Mouse (Mus musculus): ENCODE results near the gene Wnt7a. TPM values are rescaled to one million over a fixed set of nuclear protein-coding genes. Genes with fewer than 3 reads are reported as not detected.
A peak's percentile ranks its signal among the peaks of the same experiment; 100 is the strongest.

Gene Wnt7a
- polyA plus RNA-seq, 1 experiment from 2014 or later = 10.4 TPM

DNA sequence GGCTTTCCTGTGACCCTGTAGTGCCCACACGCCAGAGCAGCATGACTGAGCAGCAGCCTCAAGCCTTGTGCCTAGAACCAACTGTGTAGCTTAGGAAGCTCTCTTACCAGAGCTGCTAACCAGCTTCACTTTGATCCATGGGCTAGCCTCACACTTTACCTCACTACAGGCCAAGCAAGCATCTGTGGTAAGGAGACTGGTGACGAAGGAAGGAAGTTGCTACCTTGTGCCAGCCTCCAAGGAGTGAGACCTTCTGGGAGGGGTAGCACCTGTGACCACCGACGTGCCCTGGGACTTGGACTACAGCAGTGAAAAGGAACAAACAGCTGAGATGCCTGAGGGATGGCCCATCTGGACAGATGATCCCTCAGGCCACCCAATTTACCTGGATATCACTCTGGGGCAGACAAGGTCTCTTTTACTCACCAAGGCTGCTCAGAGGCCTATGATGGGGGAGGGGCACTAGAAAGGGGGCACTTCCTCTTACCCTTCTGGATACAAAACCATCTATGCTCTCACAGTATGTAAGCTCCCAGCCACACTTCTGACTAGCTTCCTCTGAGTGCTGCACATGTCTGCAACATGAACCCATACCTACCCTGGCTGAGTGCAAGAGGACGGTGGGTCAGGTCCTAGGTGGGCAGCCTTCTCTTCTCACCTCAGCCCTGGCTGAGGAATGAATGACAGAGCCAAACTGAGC is 18.5 kb downstream of the Wnt7a start:
- in situ Hi-C loops (cut with MboI; ENCODE audit: low pct_unique_long_range_greater_than_20kb) = no loop called here
- CTCF ChIA-PET = interaction anchor here (0.8 to 1.3 kb wide), 2 partner anchors 106 to 108 kb away, joined by 3 to 4 read pairs; no protein-coding TSS in a partner anchor
- POLR2A ChIA-PET = interaction anchor here (0.6 to 0.9 kb wide), 2 partner anchors 10 to 468 kb away, joined by 4 to 5 read pairs; no protein-coding TSS in a partner anchor
- no peak for TF ChIP-seq CTCF (IDR thresholded peaks at IDR 0.05)
- no peaks in the 10 kb centered on the region for H3K27me3 ChIP-seq
- DNase-seq (ENCODE audit: low read depth, low spot score) (no peak), ATAC-seq (no peak)

DNA sequence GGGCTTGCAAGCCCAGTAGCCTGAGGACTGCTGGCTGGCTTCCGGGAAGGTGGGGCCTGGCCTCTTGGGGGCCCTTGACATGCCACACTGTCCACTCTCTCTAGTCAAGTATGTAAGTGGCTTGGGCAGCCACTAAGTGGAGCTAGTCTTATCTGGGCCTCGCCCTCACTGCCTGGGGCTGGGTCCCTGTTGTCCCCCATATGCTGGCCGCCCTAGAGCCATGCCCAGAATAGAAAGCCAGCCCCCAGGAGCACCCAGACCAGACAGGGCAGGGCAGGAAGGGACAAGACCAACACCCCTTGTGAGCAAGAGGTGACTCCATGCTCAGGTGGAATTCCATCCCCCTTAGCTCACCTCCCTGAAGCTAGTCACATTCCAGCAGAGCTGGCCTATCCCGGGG is 22.0 kb downstream of the Wnt7a start:
- in situ Hi-C loops (cut with MboI; ENCODE audit: low pct_unique_long_range_greater_than_20kb) = no loop called here
- DNase-seq (ENCODE audit: low read depth, low spot score) (no peak), ATAC-seq (no peak)
- no peak for TF ChIP-seq CTCF (IDR thresholded peaks at IDR 0.05)
- H3K27me3 ChIP-seq = no peaks in the 10 kb centered on the region
- ChIA-PET POLR2A (no interaction called here), CTCF (interaction anchor here (1.5 to 1.7 kb wide), 2 partner anchors 12 to 20 kb away, joined by 4 read pairs; no protein-coding TSS in a partner anchor)

DNA sequence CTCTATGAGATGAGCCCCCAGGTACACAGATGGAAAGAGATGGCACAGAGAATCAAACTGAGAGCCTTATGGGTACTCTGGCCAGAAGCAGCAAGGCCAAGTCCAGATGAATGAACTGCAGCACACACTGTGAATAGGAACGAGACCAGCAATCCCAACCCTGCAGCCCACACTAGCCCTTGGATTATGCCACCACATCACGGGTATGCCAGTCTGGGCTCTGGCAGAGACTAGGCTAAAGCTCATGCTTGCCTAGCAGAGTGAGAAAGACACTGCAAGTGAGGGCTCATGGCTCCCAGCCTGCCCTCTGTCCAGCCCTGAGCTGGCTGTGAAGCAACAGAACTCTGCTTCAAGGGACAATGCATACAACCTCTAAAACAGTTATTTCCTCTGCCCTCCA is 26.7 kb downstream of the Wnt7a start:
- ATAC-seq (no peak), DNase-seq (ENCODE audit: low read depth, low spot score) (no peak)
- POLR2A ChIA-PET = interaction anchor here (1.3 kb wide), 1 partner anchor 12 kb away, joined by 3 read pairs; no protein-coding TSS in a partner anchor
- no peak for TF ChIP-seq CTCF (IDR thresholded peaks at IDR 0.05)
- CTCF ChIA-PET = interaction anchor here (2.2 kb wide), 1 partner anchor 99 kb away, joined by 9 read pairs; no protein-coding TSS in a partner anchor
- H3K27me3 ChIP-seq = no peaks in the 10 kb centered on the region
- in situ Hi-C loops (cut with MboI; ENCODE audit: low pct_unique_long_range_greater_than_20kb) = no loop called here

DNA sequence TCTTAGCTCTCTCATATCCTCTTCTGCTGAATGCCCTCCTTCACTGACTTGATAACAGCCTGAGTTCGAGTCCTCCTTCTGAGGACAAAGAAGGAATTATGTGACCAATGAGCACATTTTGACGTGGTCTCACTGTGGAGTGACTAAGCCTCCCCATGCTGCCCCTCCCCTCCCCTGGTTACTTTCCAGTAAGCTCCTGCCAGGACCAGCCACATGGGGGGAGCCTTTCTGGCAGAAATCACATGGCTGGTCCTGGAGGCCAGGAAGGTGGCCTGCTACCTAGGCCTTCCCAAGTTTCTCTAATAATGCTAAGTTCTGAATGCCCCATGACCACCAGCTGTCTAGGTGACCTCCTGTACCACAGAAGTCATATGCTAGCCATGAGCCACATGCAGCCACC is 27.3 kb downstream of the Wnt7a start:
- ATAC-seq = no peak
- no peaks in the 10 kb centered on the region for H3K27me3 ChIP-seq
- in situ Hi-C loops (cut with MboI; ENCODE audit: low pct_unique_long_range_greater_than_20kb) = no loop called here
- ChIA-PET CTCF (interaction anchor here (2.2 kb wide), 1 partner anchor 98 kb away, joined by 9 read pairs; no protein-coding TSS in a partner anchor), POLR2A (interaction anchor here (1.3 kb wide), 1 partner anchor 11 kb away, joined by 3 read pairs; no protein-coding TSS in a partner anchor)
- TF ChIP-seq CTCF (IDR thresholded peaks at IDR 0.05) = no peak
- no peak for DNase-seq (ENCODE audit: low read depth, low spot score)

DNA sequence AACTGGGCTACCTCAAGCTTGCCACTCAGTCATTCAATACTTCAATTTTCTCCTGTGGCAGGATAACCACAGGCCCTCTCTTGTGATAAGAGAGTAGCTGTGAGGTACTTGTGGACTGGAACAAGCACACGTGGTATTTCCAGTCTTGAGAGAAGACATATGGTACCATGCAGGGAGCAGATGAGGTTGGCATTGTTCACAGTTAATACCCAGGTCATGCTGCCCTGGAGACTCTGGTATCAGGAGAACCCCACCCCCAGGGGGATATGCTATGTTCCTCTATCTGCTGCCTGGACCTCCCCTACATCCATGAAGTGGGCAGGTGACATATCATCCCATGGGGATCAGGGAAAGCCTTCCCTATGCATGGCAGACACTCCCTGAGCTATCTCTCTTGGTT is 27.9 kb downstream of the Wnt7a start:
- in situ Hi-C loops (cut with MboI; ENCODE audit: low pct_unique_long_range_greater_than_20kb) = no loop called here
- no peak for TF ChIP-seq CTCF (IDR thresholded peaks at IDR 0.05)
- H3K27me3 ChIP-seq = no peaks in the 10 kb centered on the region
- DNase-seq (ENCODE audit: low read depth, low spot score) (no peak), ATAC-seq (no peak)
- POLR2A ChIA-PET = interaction anchor here (0.8 to 1.4 kb wide), 3 partner anchors 9 to 36 kb away, joined by 3 to 4 read pairs (median 4); no protein-coding TSS in a partner anchor
- CTCF ChIA-PET = interaction anchor here (2.2 kb wide), 1 partner anchor 98 kb away, joined by 9 read pairs; no protein-coding TSS in a partner anchor

DNA sequence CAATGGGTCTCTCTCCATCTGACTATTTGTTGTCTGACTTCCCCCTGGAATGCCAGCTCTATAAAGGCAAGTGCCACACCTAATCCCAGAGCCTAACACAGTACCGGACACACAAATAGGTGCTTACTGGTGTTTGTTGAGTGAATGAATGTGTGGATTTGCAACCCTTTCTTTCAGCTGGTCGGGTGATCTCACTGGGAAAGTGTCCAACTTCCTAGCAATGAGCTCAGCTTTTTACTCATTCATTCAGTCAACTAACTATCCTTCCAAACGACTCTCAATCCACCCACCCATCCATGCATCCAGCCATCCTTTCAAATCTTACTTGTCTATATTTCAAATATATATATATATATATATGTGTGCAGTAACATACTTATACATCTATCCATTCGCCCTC is 31.3 kb downstream of the Wnt7a start:
- CTCF ChIA-PET = interaction anchor here (0.6 to 1.2 kb wide), 2 partner anchors 16 to 22 kb away, joined by 3 read pairs; no protein-coding TSS in a partner anchor
- peak; percentile 7 for ATAC-seq
- in situ Hi-C loops (cut with MboI; ENCODE audit: low pct_unique_long_range_greater_than_20kb) = no loop called here
- DNase-seq (ENCODE audit: low read depth, low spot score) = no peak
- POLR2A ChIA-PET = interaction anchor here (1.9 kb wide), 1 partner anchor 31 kb away, joined by 6 read pairs; the partner anchor contains the start of gene Wnt7a
- TF ChIP-seq CTCF (IDR thresholded peaks at IDR 0.05) = no peak
- H3K27me3 ChIP-seq = no peaks in the 10 kb centered on the region

DNA sequence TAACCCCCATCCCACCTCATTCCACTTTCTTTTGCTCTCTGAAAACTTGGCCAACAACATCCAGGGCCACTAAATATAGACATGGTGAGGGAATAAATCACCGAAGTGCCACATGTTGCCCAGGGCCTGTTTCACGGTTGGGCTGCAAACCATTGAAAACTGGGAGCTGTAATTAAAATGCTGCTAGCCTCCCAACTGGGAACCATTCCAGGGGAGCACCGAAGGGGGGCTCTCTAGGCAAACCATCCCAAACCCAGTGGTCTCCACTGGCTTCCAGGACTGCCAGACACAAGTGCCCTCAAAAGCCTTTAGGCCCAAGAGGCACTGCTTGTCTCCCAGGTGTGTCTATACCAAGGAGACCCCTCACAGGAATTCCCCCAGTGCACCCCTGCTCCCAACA is 31.9 kb downstream of the Wnt7a start:
- ChIA-PET POLR2A (interaction anchor here (1.9 kb wide), 1 partner anchor 31 kb away, joined by 6 read pairs; the partner anchor contains the start of gene Wnt7a), CTCF (interaction anchor here (0.6 to 1.2 kb wide), 3 partner anchors 8 to 22 kb away, joined by 3 read pairs; no protein-coding TSS in a partner anchor)
- ATAC-seq (peak; percentile 44), DNase-seq (ENCODE audit: low read depth, low spot score) (peak; percentile 90)
- H3K27me3 ChIP-seq = no peaks in the 10 kb centered on the region
- in situ Hi-C loops (cut with MboI; ENCODE audit: low pct_unique_long_range_greater_than_20kb) = no loop called here
- TF ChIP-seq CTCF (IDR thresholded peaks at IDR 0.05) = no peak

DNA sequence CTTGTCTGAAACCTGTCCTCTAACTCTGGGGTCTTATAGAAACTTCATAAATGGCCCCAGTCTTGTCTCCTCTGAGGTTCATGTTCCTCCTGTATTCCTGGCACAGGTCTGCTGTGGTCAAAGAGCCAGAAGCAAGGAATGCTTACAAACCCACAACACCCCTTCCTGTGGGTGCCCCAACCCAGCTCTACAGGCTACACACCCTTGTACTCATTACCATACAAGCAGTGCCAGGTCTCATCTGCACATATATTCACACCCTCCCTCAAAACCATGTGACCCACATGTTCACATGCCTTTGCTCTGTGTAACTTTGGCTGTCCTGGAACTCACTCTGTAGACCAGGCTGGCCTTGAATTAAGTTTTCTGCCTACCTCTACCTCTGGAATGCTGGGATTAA is 38.2 kb downstream of the Wnt7a start:
- ChIA-PET POLR2A (interaction anchor here (0.9 kb wide), 1 partner anchor 11 kb away, joined by 3 read pairs; no protein-coding TSS in a partner anchor), CTCF (interaction anchor here (1.1 to 1.2 kb wide), 2 partner anchors 13 to 87 kb away, joined by 3 read pairs; no protein-coding TSS in a partner anchor)
- in situ Hi-C loops (cut with MboI; ENCODE audit: low pct_unique_long_range_greater_than_20kb) = no loop called here
- TF ChIP-seq CTCF (IDR thresholded peaks at IDR 0.05) = no peak
- DNase-seq (ENCODE audit: low read depth, low spot score) (no peak), ATAC-seq (peak; percentile 61)
- H3K27me3 ChIP-seq = no peaks in the 10 kb centered on the region

DNA sequence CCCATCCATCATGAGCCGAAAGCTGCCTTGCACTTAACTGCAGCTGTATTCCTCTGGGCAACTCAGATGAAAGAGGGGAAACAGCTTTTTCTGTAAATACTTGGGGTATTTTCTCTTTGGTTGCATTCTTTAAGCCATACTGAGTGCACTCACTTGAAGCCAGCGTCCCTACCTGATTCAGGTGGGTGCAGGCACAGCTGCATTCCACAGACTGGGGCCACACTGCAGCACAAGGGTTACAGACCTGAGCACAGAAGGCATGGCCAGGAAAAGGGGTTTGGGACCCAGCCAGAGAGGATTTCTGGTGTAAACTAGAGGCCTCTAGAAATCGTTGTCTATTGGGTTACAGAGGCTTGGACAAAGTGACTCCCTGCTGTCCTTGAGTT is 38.6 kb downstream of the Wnt7a start:
- peak; percentile 11 for ATAC-seq
- H3K27me3 ChIP-seq = no peaks in the 10 kb centered on the region
- in situ Hi-C loops (cut with MboI; ENCODE audit: low pct_unique_long_range_greater_than_20kb) = no loop called here
- POLR2A ChIA-PET = interaction anchor here (0.6 to 0.9 kb wide), 2 partner anchors 11 to 25 kb away, joined by 3 read pairs; no protein-coding TSS in a partner anchor
- no peak for TF ChIP-seq CTCF (IDR thresholded peaks at IDR 0.05)
- no peak for DNase-seq (ENCODE audit: low read depth, low spot score)
- CTCF ChIA-PET = interaction anchor here (1.1 to 1.2 kb wide), 2 partner anchors 13 to 86 kb away, joined by 3 read pairs; no protein-coding TSS in a partner anchor

DNA sequence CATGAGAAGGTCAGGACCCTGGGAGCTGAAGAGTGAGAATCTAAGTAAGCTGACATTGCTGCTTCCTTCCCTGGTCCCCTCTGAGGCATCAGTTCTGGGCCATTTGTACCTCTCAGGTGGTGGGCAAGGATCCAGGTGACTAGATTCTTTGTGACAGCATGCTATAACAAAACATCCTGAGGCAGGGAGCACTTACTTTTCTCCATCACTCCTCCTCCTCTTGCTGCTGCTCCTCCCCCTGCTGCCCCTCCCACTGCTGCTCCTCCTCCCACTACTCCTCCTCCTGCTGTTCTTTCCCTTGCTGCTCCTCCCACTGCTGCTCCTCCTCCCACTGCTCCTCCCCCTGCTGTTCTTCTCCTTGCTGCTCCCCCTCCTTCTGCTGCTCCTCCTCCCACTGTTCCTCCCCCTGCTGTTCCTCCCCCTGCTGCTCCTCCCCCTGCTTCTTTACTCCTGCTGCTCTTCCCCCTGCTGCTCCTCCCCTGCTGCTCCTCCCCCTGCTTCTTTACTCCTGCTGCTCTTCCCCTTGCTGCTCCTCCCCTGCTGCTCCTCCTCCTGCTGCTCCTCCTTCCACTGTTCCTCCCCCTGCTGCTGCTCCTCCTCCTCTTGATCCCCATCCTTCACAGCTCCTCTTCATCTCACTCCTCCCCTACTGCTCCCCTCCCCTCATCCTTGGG is 39.1 kb downstream of the Wnt7a start:
- POLR2A ChIA-PET = interaction anchor here (0.6 to 0.9 kb wide), 2 partner anchors 12 to 26 kb away, joined by 3 read pairs; no protein-coding TSS in a partner anchor
- CTCF ChIA-PET = interaction anchor here (1.1 to 1.2 kb wide), 2 partner anchors 13 to 86 kb away, joined by 3 read pairs; no protein-coding TSS in a partner anchor
- in situ Hi-C loops (cut with MboI; ENCODE audit: low pct_unique_long_range_greater_than_20kb) = no loop called here
- no peak for TF ChIP-seq CTCF (IDR thresholded peaks at IDR 0.05)
- no peaks in the 10 kb centered on the region for H3K27me3 ChIP-seq
- ATAC-seq (no peak), DNase-seq (ENCODE audit: low read depth, low spot score) (no peak)

Measured in Patski (cell line).